Mouse (Mus musculus) liver, postnatal 0 days (tissue): ENCODE data around the gene Ggcx. TPM values are rescaled to one million over a fixed set of nuclear protein-coding genes. Genes with fewer than 3 reads are reported as not detected.

Experiments used
- ATAC-seq: fragments of 200-750 bp; cut with Nextera tagmentation; 2 replicates; pipeline ENCODE4 v1.8.0; 2017; ENCODE audit warnings: mild to moderate bottlenecking, moderate library complexity
- DNase-seq: peaks from one replicate; pipeline ENCODE4 v3.0.0-alpha.2; 2016
- H3K27ac ChIP-seq: fragments of 300-500 bp; sonication (generic); 2 replicates; pipeline ENCODE4 v1.5.1; 2014; ENCODE audit warnings: antibody characterized with exemption, moderate library complexity, mild to moderate bottlenecking, low read depth
- H3K27me3 ChIP-seq: fragments of 300-500 bp; sonication (generic); 2 replicates; pipeline ENCODE4 v1.6.1; 2014; ENCODE audit warnings: low read length, control low read depth, mixed read lengths; ENCODE audit not compliant: insufficient read depth
- H3K36me3 ChIP-seq: fragments of 300-500 bp; sonication (generic); replicated peaks from 2 replicates; pipeline ENCODE4 v1.6.1; 2014; ENCODE audit warnings: mild to moderate bottlenecking, control low read depth, low read length, moderate library complexity, mixed read lengths; ENCODE audit not compliant: insufficient read depth
- H3K4me1 ChIP-seq: fragments of 300-500 bp; sonication (generic); 2 replicates; pipeline ENCODE4 v1.6.1; 2014; ENCODE audit warnings: antibody characterized with exemption, mild to moderate bottlenecking, control low read depth; ENCODE audit not compliant: insufficient read depth
- H3K4me2 ChIP-seq: fragments of 300-500 bp; sonication (generic); 2 replicates; pipeline ENCODE4 v1.6.1; 2014; ENCODE audit warnings: low read depth, mild to moderate bottlenecking, low read length, moderate library complexity, mixed read lengths
- H3K4me3 ChIP-seq: fragments of 300-500 bp; sonication (generic); 2 replicates; pipeline ENCODE4 v1.5.1; 2014; ENCODE audit warnings: low read depth, low read length
- H3K9ac ChIP-seq: fragments of 300-500 bp; sonication (generic); replicated peaks from 2 replicates; pipeline ENCODE4 v1.6.1; 2014; ENCODE audit warnings: mild to moderate bottlenecking, moderate library complexity
- H3K9me3 ChIP-seq: fragments of 300-500 bp; sonication (generic); 2 replicates; pipeline ENCODE4 v1.6.1; 2016; ENCODE audit warnings: mild to moderate bottlenecking, control low read depth, low read length, mixed read lengths
- CTCF ChIP-seq: sonication (generic); IDR thresholded peaks from 2 replicates; pipeline ENCODE4 v1.5.1; 2016; ENCODE audit warnings: antibody characterized with exemption, low read depth
- EP300 ChIP-seq: IDR thresholded peaks from 2 replicates; pipeline ENCODE4 v1.6.1; 2016; ENCODE audit warnings: antibody characterized with exemption, low read depth, mild to moderate bottlenecking
- WGBS: fragments of 180-500 bp; shearing (Covaris S2); extraction: QIAGEN DNeasy Blood & Tissue Kit; methylation state at CpG from one replicate; pipeline ENCODE4 v1.1.7; 2014; ENCODE audit not compliant: insufficient replicate concordance; 5-methylcytosine and 5-hydroxymethylcytosine counted together
- polyA plus RNA-seq: library from polyadenylated mRNA; unstranded; fragments of >200 nt; fragmentation: Nextera tagmentation; extraction: Ambion mirVana; gene quantifications from 2 replicates; pipeline ENCODE4 v1.2.1, GENCODE M21; 2015

Gene Ggcx
- polyA plus RNA-seq, 1 experiment from 2014 or later: 20.7 TPM

DNA sequence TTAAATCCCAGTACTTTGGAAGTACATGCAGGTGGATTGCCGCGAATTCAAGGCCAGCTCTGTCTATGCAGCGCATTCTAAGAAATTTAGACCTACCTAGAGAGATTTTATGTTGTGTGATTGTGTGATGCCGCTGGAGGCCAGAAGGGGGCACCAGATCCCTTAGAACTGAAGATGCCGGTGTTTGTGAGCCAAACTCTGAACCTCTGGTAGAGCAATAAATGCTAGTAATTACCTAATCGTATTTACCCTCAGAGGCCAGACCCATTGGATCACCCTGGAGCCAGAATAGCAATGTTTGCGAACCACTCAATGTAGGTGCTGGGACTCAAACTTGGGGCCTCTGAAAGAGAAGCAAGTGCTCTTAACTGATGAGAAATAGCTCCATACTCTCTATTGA is 12.2 kb upstream of the Ggcx start:
- H3K9ac ChIP-seq: no peak overlapping the region
- peak; percentile 90 for ATAC-seq
- no peak overlapping the region for H3K27ac ChIP-seq
- no peaks in the 10 kb centered on the region for H3K36me3 ChIP-seq
- H3K27me3 ChIP-seq: no peaks in the 10 kb centered on the region
- DNase-seq: peak; percentile 85
- 11% methylated on average over 7 of the region's 7 CpGs for WGBS
- no peak for TF ChIP-seq EP300
- peak; percentile 90 for TF ChIP-seq CTCF
- peaks cover 4% of the 10 kb centered on the region for H3K4me1 ChIP-seq
- no peaks in the 10 kb centered on the region for H3K9me3 ChIP-seq
- no peak overlapping the region for H3K4me2 ChIP-seq
- H3K4me3 ChIP-seq: no peak overlapping the region

DNA sequence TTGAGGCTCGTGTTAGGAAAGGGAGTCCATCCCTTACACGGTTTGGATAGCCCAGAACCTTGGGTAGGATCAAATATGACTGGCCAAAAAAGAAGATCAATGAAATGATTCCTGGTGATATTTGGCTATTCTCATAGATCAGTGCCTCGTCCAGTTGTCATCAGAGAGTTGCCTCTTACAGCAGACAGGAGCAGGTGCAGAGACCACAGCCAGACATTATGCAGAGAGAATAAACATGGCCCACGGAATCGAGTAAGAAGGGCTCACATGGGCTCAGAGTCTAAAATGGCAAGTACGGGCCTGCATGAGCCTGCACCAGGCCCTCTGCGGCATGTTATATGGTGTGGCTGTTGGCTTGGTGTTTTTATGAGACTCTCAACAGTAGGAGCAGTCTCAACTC is 8.8 kb upstream of the Ggcx start:
- H3K9me3 ChIP-seq: no peaks in the 10 kb centered on the region
- H3K4me1 ChIP-seq: no peaks in the 10 kb centered on the region
- H3K4me3 ChIP-seq: no peak overlapping the region
- H3K9ac ChIP-seq: no peak overlapping the region
- no peak for ATAC-seq
- 78% methylated on average over 7 of the region's 7 CpGs for WGBS
- H3K27me3 ChIP-seq: no peaks in the 10 kb centered on the region
- H3K36me3 ChIP-seq: no peaks in the 10 kb centered on the region
- H3K27ac ChIP-seq: no peak overlapping the region
- DNase-seq: no peak
- no peak overlapping the region for H3K4me2 ChIP-seq
- no peak for TF ChIP-seq EP300
- no peak for TF ChIP-seq CTCF

DNA sequence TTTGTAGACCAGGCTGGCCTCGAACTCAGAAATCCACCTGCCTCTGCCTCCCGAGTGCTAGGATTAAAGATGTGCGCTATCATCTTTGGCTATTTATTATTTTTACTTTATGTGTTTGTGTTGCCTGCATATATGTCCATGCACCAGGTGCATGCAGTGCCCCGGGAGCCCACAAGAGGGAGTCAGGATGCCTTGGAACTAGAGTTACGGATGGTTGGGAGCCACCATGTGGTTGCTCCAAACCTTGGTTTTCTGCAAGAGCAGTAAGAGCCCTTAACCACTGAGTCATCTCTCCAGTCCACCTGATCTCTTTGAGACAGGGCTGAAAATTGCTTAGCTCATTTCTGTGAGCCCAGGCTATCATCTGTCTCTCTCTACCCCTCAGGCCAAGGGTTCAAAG is 7.0 kb upstream of the Ggcx start:
- no peak for TF ChIP-seq EP300
- peak; percentile 99 for TF ChIP-seq CTCF
- ATAC-seq: peak; percentile 89
- DNase-seq: peak; percentile 94
- Histone ChIP-seq H3K9me3 (no peaks in the 10 kb centered on the region), H3K27ac (no peak overlapping the region), H3K4me3 (no peak overlapping the region), H3K27me3 (no peaks in the 10 kb centered on the region), H3K4me2 (no peak overlapping the region), H3K4me1 (no peaks in the 10 kb centered on the region), H3K9ac (no peak overlapping the region), H3K36me3 (no peaks in the 10 kb centered on the region)
- 3% methylated on average over 5 of the region's 5 CpGs for WGBS

DNA sequence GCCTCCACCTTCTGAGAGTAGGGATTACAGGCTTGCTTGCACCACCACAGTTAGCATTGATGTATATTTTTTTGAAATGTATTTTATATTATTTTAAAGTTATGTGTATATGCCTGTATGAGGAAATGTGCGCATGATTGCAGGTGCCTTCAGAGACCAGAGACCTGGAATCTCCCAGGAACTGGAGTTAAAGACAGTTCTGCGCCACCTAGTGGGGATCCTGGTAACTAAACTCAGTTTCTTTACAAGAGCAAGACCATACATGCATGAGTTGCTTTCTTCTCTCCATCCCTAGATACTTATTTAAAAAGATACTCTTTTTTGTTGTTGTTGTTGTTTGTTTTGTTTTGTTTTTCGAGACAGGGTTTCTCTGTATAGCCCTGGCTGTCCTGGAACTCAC is 4.5 kb upstream of the Ggcx start:
- TF ChIP-seq EP300 (no peak), CTCF (peak; percentile 81)
- H3K4me3 ChIP-seq: no peak overlapping the region
- H3K4me2 ChIP-seq: no peak overlapping the region
- no peaks in the 10 kb centered on the region for H3K36me3 ChIP-seq
- WGBS: 17% methylated on average over 3 of the region's 3 CpGs
- no peaks in the 10 kb centered on the region for H3K9me3 ChIP-seq
- no peaks in the 10 kb centered on the region for H3K27me3 ChIP-seq
- H3K4me1 ChIP-seq: peaks cover 4% of the 10 kb centered on the region
- no peak overlapping the region for H3K9ac ChIP-seq
- DNase-seq (peak; percentile 76), ATAC-seq (no peak)
- H3K27ac ChIP-seq: no peak overlapping the region

DNA sequence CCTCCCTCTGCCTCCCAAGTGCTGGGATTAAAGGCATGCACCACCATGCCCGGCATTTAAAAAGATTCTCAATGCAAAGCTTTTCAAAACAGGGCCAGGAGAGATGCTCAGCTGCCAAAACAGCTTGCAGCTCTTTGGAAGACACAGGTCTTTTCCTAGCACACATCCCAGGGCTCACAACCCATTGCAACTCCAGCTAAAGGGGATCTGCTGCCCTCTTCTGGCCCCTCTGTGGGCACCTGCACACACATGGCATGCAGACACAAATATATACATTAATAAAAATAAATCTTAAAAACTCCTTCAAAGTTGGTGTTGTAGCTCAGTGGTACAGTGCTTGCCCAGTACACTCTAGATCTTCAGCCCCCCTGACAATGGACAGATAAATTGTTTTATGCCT is 4.1 kb upstream of the Ggcx start:
- DNase-seq (no peak), ATAC-seq (no peak)
- Histone ChIP-seq H3K4me2 (no peak overlapping the region), H3K27ac (no peak overlapping the region), H3K4me1 (peaks cover 6% of the 10 kb centered on the region), H3K9ac (no peak overlapping the region), H3K27me3 (no peaks in the 10 kb centered on the region), H3K36me3 (no peaks in the 10 kb centered on the region), H3K9me3 (no peaks in the 10 kb centered on the region), H3K4me3 (no peak overlapping the region)
- TF ChIP-seq CTCF (peak; percentile 38; the same call in 1 of the 2 replicates), EP300 (no peak)
- 21% methylated on average over 1 of the region's 1 CpGs for WGBS

DNA sequence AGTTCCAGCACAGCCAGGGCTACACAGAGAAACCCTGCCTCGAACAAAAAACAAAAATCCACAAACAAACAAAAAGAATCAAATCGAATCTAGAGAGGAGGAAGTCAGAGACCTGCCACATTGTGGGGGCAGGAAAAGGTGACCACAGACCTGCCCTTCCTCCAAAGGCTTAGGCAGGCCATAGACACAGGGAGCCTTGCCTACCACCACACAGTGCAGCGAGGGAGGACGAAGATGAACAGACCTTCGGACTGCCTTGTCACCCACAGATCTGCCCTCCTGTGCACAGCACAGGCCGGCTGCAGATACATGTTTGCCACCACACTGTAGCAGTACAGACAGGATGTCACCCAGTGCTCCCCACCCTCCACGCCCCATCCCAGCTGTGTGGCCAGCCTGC is 3.6 kb upstream of the Ggcx start:
- DNase-seq: no peak
- TF ChIP-seq CTCF: no peak
- TF ChIP-seq EP300: no peak
- 43% methylated on average over 7 of the region's 7 CpGs for WGBS
- Histone ChIP-seq H3K4me3 (no peak overlapping the region), H3K4me1 (peaks cover 9% of the 10 kb centered on the region), H3K27ac (no peak overlapping the region), H3K9ac (no peak overlapping the region), H3K27me3 (no peaks in the 10 kb centered on the region), H3K36me3 (no peaks in the 10 kb centered on the region), H3K9me3 (no peaks in the 10 kb centered on the region), H3K4me2 (no peak overlapping the region)
- no peak for ATAC-seq

DNA sequence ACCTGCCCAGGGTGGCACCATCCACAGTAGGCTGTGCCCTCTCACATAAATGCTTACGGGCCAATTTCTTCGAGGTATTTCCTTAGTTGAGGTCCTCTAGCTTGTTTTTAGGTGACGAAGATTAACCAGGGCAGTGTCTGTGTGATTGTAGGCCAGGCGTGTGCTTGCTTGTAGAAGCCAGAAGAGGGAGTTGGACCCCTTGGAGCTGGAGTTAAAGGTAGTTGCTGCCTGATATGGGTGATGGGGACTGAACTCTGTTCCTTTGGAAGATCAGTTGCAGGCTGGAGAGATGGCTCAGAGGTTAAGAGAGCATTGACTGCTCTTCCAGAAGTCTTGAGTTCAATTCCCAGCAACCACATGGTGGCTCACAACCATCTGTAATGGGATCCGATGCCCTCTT is 1.1 kb downstream of the Ggcx start:
- TF ChIP-seq CTCF (peak; percentile 32; the same call in 1 of the 2 replicates), EP300 (no peak)
- Histone ChIP-seq H3K36me3 (peaks cover 16% of the 10 kb centered on the region), H3K9me3 (no peaks in the 10 kb centered on the region), H3K4me1 (peaks cover 26% of the 10 kb centered on the region), H3K27me3 (no peaks in the 10 kb centered on the region), H3K9ac (peak overlapping the region; percentile 76; the same call in 1 of the 2 replicates), H3K27ac (peak overlapping the region; percentile 46), H3K4me2 (peak overlapping the region; percentile 92), H3K4me3 (peak overlapping the region; percentile 72)
- WGBS: 70% methylated on average over 5 of the region's 5 CpGs
- ATAC-seq (no peak), DNase-seq (no peak)
